Mouse (Mus musculus): Measurements from ENCODE around the gene Zfp462. TPM values are rescaled to one million over a fixed set of nuclear protein-coding genes. Genes with fewer than 3 reads are reported as not detected.

Zfp462 gene
- polyA plus RNA-seq, 1 experiment from 2014 or later, result 9.9 TPM

DNA sequence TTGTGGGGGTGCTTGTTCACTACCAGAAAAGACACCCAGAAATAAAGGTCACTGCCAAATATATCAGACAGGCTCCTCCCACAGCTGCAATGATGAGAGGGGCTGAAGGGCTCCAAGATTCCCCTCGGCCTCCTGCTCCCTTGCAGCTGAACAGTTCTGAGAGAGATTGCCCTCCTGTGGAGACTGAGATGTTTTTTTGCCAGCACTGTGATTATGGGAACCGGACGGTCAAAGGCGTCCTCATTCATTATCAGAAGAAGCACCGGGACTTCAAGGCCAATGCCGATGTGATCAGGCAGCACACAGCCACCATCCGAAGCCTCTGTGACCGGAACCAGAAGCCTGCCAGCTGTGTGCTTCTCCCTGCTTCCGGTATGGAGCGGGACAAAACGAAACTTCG is 66.5 kb downstream of the Zfp462 start:
- Histone ChIP-seq H3K36me3 (ENCODE audit: control insufficient read depth, insufficient read depth, low read length) (peaks cover 66% of the 10 kb centered on the region), H3K4me2 (ENCODE audit: low read length) (no peak overlapping the region), H3K27ac (ENCODE audit: low read length) (no peak overlapping the region), H3K9me3 (replicated peaks; ENCODE audit: control insufficient read depth, low read length, poor library complexity, severe bottlenecking) (no peaks in the 10 kb centered on the region), H3K9ac (ENCODE audit: low read depth, low read length) (no peak overlapping the region), H3K27me3 (ENCODE audit: control insufficient read depth, insufficient read depth, low read depth, low read length) (no peaks in the 10 kb centered on the region), H3K4me1 (ENCODE audit: control insufficient read depth, insufficient read depth, low read length) (no peaks in the 10 kb centered on the region), H3K4me3 (ENCODE audit: low read depth, low read length) (no peak overlapping the region)
- 82% methylated on average over 12 of the region's 12 CpGs for WGBS
- no peak for ATAC-seq

DNA sequence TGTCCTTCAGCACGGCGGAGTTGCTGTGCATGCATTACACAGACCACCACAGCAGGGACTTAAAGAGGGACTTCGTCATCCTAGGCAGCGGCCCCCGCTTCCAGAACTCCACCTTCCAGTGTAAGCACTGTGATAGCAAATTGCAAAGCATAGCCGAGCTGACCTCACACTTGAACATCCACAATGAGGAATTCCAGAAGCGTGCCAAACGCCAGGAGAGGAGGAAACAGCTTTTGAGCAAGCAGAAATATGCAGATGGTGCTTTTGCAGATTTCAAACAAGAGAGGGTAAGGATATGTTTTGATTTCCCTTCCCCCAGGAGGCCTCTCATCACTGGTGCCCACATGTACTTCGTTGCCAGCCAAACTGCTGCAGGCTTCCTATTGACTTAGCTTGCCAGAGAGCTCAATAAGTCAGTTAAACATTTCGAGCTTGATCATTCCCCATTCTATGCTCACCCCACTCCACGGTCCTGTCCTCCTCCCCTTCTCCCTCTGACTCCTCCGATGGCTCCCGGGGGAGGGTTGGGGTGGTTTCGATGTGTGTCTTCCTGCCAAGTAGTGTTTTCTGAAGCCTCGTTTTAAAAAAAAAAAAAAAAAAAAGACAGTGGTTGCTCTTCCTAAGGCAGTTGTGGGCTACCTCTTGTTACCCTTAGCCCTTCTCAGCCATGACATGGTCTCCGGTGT is 68.9 kb downstream of the Zfp462 start:
- WGBS, result 82% methylated on average over 16 of the region's 16 CpGs

DNA sequence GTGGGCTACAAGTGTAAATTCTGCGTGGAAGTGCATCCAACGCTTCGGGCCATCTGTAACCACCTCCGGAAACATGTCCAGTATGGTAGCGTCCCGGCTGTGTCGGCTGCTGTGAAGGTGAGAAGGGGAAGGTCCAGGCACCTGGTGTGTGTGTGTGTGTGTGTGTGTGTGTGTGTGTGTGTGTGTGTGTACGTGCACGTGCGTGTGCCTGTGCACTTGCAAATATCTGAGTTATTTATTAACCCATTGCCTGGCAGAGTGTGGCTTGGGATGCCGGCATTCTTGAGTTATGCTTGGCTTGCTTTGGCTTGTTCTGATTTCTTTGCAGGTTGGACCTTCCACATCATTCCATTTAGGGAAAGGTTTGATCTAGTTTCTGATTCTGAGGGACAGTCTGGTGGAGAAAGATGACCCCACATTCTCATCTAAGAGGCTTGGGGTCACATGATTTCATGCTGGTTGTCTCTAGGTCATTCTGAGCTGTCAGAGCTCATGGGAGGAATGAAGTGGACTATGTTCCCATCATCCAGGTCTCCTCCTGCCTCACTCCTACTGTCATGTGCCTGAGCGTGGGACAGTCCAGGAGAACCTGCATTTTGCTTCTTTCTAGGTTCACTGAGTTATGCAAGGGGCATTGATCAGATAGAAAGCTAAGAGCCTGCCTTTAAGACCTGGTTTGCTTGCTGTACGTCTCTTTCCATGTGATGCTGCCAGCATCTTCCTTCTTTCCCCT is 70.0 kb downstream of the Zfp462 start:
- Histone ChIP-seq H3K9me3 (replicated peaks; ENCODE audit: control insufficient read depth, low read length, poor library complexity, severe bottlenecking) (no peaks in the 10 kb centered on the region), H3K9ac (ENCODE audit: low read depth, low read length) (no peak overlapping the region), H3K27ac (ENCODE audit: low read length) (no peak overlapping the region), H3K36me3 (ENCODE audit: control insufficient read depth, insufficient read depth, low read length) (peaks cover 70% of the 10 kb centered on the region), H3K27me3 (ENCODE audit: control insufficient read depth, insufficient read depth, low read depth, low read length) (no peaks in the 10 kb centered on the region), H3K4me2 (ENCODE audit: low read length) (no peak overlapping the region), H3K4me1 (ENCODE audit: control insufficient read depth, insufficient read depth, low read length) (no peaks in the 10 kb centered on the region), H3K4me3 (ENCODE audit: low read depth, low read length) (no peak overlapping the region)
- ATAC-seq, result no peak
- 91% methylated on average over 12 of the region's 13 CpGs for WGBS

More for the DNA sequence above, 68.9 kb downstream of the Zfp462 start:
- Histone ChIP-seq H3K4me2 (ENCODE audit: low read length) (no peak overlapping the region), H3K36me3 (ENCODE audit: control insufficient read depth, insufficient read depth, low read length) (peaks cover 75% of the 10 kb centered on the region), H3K9me3 (replicated peaks; ENCODE audit: control insufficient read depth, low read length, poor library complexity, severe bottlenecking) (no peaks in the 10 kb centered on the region), H3K4me3 (ENCODE audit: low read depth, low read length) (no peak overlapping the region), H3K27ac (ENCODE audit: low read length) (0 out of 2 replicates have a peak overlapping the region, but pooled peaks have one; percentile 23), H3K9ac (ENCODE audit: low read depth, low read length) (no peak overlapping the region), H3K4me1 (ENCODE audit: control insufficient read depth, insufficient read depth, low read length) (no peaks in the 10 kb centered on the region), H3K27me3 (ENCODE audit: control insufficient read depth, insufficient read depth, low read depth, low read length) (no peaks in the 10 kb centered on the region)
- no peak for ATAC-seq

DNA sequence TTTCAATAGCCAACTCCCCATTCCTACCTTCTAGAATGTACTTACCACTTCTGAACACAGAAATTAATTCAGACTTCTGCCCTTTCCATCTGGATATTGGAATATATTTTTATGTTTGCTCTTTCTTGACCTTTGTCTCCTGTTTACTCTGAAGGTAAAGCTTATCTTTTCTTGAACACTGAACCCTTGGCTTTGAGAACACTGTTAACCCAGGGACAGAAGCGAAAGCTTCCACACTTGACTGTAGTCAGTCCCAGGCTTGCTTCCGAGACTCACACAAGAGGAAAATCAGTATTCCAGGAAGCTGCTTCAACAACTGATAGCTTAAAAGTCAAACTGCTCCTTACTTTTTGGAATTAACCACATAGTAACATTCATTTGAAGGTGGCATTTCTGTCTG is 70.7 kb downstream of the Zfp462 start:
- Histone ChIP-seq H3K9ac (ENCODE audit: low read depth, low read length) (no peak overlapping the region), H3K27me3 (ENCODE audit: control insufficient read depth, insufficient read depth, low read depth, low read length) (no peaks in the 10 kb centered on the region), H3K36me3 (ENCODE audit: control insufficient read depth, insufficient read depth, low read length) (peaks cover 69% of the 10 kb centered on the region), H3K9me3 (replicated peaks; ENCODE audit: control insufficient read depth, low read length, poor library complexity, severe bottlenecking) (no peaks in the 10 kb centered on the region), H3K27ac (ENCODE audit: low read length) (no peak overlapping the region), H3K4me3 (ENCODE audit: low read depth, low read length) (no peak overlapping the region), H3K4me2 (ENCODE audit: low read length) (no peak overlapping the region), H3K4me1 (ENCODE audit: control insufficient read depth, insufficient read depth, low read length) (no peaks in the 10 kb centered on the region)
- ATAC-seq, result no peak
- WGBS, result 93% methylated on average over 2 of the region's 2 CpGs

DNA sequence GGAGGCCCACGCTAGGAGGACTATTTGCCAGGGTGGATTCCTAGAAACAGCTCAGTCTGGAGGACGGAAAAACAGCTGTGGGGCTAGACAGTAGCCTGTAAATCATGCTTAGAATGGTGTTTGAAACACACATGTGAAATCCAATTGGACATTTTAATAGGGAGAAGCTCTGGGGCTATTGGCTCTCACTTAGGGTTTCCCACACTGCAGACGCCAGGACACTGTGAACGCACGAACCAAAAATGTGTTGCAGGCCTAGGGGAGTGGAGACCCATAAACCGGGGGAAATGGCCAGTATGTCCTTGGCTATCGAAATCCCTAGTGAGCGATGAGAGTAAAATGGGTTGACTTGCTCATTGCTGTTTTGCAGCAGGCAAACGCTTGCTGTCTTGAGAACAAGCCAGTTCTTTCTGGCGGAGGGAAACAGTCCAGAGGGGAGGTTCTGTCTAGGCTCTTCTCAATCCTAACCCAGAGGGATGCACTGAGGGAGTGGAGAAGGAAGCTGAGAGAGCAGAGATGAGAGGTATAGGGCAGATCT is 81.3 kb downstream of the Zfp462 start:
- no peak overlapping the region for H3K27ac ChIP-seq (ENCODE audit: low read length)
- peaks cover 11% of the 10 kb centered on the region for H3K36me3 ChIP-seq (ENCODE audit: control insufficient read depth, insufficient read depth, low read length)
- no peaks in the 10 kb centered on the region; the same call in 1 of the 2 replicates for H3K4me1 ChIP-seq (ENCODE audit: control insufficient read depth, insufficient read depth, low read length)
- H3K9ac ChIP-seq (ENCODE audit: low read depth, low read length), result no peak overlapping the region
- no peak for ATAC-seq
- no peak overlapping the region for H3K4me3 ChIP-seq (ENCODE audit: low read depth, low read length)
- no peaks in the 10 kb centered on the region for H3K27me3 ChIP-seq (ENCODE audit: control insufficient read depth, insufficient read depth, low read depth, low read length)
- 85% methylated on average over 10 of the region's 10 CpGs for WGBS
- no peak overlapping the region for H3K4me2 ChIP-seq (ENCODE audit: low read length)
- H3K9me3 ChIP-seq (replicated peaks; ENCODE audit: control insufficient read depth, low read length, poor library complexity, severe bottlenecking), result no peaks in the 10 kb centered on the region

DNA sequence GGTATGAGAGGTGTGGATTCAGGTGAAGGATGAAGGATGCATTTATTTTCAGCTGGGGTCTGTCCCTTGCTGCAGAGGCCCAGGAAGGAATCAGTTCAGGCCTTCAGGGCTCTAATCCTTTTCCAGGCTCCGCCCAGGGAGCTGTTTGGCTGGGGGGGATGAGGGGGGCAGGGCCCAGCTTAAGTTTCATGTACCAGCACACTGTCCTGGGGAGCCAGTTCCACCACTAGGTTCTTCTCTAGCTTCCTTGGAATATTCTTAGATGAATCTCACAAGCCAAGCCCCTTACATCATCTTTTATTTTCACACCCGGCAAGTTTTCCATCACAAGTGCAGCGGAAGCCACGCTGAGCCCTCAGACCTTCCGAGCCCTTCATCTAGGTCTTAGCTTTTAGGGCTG is 85.6 kb downstream of the Zfp462 start:
- WGBS, result 76% methylated on average over 5 of the region's 5 CpGs
- H3K27ac ChIP-seq (ENCODE audit: low read length), result no peak overlapping the region
- no peak for ATAC-seq

DNA sequence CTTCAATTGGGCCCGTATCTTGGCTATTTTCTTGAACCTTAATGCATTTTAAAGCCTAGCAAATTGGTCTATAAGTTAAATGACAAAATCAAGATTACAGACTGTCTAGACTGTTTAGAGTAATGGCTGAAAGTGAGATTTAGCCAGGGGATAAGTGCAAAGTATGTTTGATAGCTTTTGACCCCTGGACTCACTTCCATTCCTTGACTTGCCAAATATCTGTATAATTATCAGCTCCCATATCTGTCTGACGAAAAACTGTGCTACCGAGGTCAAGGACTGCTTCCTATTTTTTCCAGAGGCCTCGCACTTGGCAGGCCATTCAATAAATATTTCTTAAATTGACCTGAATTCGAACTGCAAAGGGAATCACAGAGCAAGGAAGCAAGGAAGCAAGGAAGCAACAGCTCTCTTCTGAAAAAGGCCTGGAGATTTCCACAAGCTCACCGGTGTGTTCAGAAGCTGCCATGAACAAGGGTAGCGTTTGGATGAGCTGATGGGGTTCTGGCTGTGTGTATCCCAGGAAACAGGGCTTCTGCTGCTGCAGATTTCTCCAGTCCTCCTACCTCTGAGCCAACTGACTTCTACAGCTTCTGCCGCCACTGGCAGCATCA is 87.6 kb downstream of the Zfp462 start:
- Histone ChIP-seq H3K27ac (ENCODE audit: low read length) (no peak overlapping the region), H3K4me1 (ENCODE audit: control insufficient read depth, insufficient read depth, low read length) (peaks cover 2% of the 10 kb centered on the region), H3K4me3 (ENCODE audit: low read depth, low read length) (no peak overlapping the region), H3K9me3 (replicated peaks; ENCODE audit: control insufficient read depth, low read length, poor library complexity, severe bottlenecking) (no peaks in the 10 kb centered on the region), H3K9ac (ENCODE audit: low read depth, low read length) (no peak overlapping the region), H3K4me2 (ENCODE audit: low read length) (no peak overlapping the region), H3K27me3 (ENCODE audit: control insufficient read depth, insufficient read depth, low read depth, low read length) (no peaks in the 10 kb centered on the region), H3K36me3 (ENCODE audit: control insufficient read depth, insufficient read depth, low read length) (peaks cover 8% of the 10 kb centered on the region; the same call in 1 of the 2 replicates)
- WGBS, result 78% methylated on average over 8 of the region's 8 CpGs
- ATAC-seq, result no peak

More for the DNA sequence above, 85.6 kb downstream of the Zfp462 start:
- Histone ChIP-seq H3K27me3 (ENCODE audit: control insufficient read depth, insufficient read depth, low read depth, low read length) (no peaks in the 10 kb centered on the region), H3K9me3 (replicated peaks; ENCODE audit: control insufficient read depth, low read length, poor library complexity, severe bottlenecking) (no peaks in the 10 kb centered on the region), H3K4me1 (ENCODE audit: control insufficient read depth, insufficient read depth, low read length) (peaks cover 2% of the 10 kb centered on the region), H3K4me2 (ENCODE audit: low read length) (no peak overlapping the region), H3K9ac (ENCODE audit: low read depth, low read length) (no peak overlapping the region), H3K4me3 (ENCODE audit: low read depth, low read length) (no peak overlapping the region), H3K36me3 (ENCODE audit: control insufficient read depth, insufficient read depth, low read length) (peaks cover 3% of the 10 kb centered on the region; the same call in 1 of the 2 replicates)

DNA sequence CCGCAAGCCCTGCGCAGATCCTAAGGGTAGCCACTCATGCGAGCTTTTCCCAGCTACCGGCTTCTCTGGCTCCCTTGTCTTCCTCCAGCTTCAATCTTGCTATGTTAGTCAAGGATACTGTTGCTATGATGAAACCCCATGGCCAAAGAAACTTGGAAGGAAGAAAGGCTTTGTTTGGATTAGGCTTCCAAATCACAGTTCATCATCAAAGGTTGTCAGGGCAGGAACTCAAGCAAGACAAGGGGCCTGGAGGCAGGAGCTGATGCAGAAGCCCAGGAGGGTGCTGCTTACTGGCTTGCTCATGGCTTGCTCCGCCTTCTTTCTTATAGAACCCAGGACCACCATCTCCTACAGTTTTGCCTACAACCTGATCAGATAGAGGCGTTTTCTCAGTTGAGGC is 88.6 kb downstream of the Zfp462 start:
- no peak for ATAC-seq
- peak overlapping the region; percentile 23; the same call in 1 of the 2 replicates for H3K27ac ChIP-seq (ENCODE audit: low read length)
- peaks cover 2% of the 10 kb centered on the region for H3K4me1 ChIP-seq (ENCODE audit: control insufficient read depth, insufficient read depth, low read length)
- H3K27me3 ChIP-seq (ENCODE audit: control insufficient read depth, insufficient read depth, low read depth, low read length), result no peaks in the 10 kb centered on the region
- peaks cover 8% of the 10 kb centered on the region; the same call in 1 of the 2 replicates for H3K36me3 ChIP-seq (ENCODE audit: control insufficient read depth, insufficient read depth, low read length)
- H3K4me3 ChIP-seq (ENCODE audit: low read depth, low read length), result no peak overlapping the region
- H3K9me3 ChIP-seq (replicated peaks; ENCODE audit: control insufficient read depth, low read length, poor library complexity, severe bottlenecking), result no peaks in the 10 kb centered on the region
- WGBS, result 82% methylated on average over 6 of the region's 6 CpGs
- no peak overlapping the region for H3K9ac ChIP-seq (ENCODE audit: low read depth, low read length)
- no peak overlapping the region for H3K4me2 ChIP-seq (ENCODE audit: low read length)
